Mouse (Mus musculus) T-helper 1 cell (primary cell): ENCODE measurements around the gene Hdgfl3.

Experiments
- in situ Hi-C: fragments of 300-600 bp; cut with MboI, MseI; formaldehyde crosslinking; loops from one replicate; pipeline ENCODE4 v1.15.1; 2025; ENCODE audit warnings: high pct_unique_total_duplicates

Hdgfl3 gene

DNA sequence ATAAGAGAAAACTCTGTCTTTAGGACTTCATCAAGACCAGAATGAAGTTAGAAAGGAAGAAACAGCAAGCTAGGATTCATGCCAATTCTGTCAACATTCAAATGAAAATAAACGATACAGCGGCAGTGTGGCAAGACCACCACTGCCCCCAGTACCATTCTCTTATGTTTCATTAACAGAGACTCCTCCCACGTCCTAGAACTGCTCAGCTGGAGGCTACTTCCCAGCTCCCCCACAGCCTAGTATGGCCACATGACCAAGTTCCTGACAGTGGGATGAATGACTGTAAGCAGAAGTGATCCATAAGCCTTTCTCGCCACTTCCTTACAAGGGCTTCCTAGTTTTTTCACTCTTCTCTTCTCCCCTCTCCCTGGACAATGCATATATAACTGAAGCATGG is 30.2 kb downstream of the Hdgfl3 start:
- in situ Hi-C loops, result no loop called here

DNA sequence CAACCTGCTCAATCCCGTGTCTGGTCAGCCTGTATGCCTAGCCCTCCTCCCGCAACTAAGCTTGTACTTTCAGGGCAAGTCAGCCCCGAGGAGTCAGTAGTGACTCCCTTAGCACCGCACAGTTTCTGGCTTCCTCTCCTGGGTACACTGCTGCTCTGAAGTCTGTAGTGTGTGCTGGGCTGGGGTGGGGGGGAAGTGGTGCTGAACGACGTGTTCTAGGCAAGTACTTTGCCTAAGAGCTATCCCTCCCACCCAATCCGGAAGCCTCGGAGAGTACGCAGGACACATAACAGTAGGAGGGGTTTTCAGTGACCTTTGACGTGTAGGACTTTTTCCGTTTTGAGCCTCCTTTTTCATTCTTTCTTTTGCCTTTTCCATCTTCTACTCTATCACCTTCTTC is 34.9 kb downstream of the Hdgfl3 start:
- in situ Hi-C loops, result no loop called here

DNA sequence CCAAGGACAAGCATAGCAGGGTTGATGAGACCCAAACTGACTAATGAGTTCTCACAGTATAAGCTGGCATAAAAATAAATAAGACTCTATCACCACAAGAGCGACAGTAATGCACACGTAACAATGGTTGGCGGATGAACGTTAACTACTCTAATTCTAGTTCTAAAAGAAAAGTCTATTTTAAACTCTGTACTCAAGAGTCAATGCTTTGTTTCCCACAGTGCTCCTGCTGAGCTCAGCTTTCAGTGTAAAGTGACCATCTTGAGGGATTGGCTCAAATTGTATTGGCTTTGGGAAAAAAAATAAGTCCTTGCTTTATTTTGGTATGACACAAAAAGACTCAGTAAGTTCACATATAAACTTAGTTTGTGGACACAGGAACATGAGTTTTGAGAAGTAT is 49.1 kb downstream of the Hdgfl3 start:
- in situ Hi-C loops, result no loop called here

DNA sequence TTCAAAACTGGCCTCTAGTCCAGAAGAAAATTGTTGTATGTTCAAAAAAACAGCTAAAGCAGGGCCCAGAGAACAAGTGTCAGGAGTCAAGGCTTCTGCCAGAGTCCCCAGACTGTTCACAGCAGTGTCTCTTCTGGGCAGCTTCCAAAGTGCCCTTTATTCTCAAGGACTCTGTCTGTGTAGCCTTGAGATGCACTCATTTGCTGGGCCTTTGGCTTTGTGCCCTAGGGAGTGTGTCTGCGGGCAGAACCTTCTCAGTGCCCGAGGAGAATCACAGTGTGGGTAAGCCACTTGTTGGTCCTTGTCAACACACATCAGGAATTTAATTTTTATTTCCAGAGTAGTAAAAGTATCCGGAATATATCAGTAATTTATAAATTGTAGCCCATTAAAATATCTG is 52.7 kb downstream of the Hdgfl3 start:
- in situ Hi-C loops, result no loop called here

DNA sequence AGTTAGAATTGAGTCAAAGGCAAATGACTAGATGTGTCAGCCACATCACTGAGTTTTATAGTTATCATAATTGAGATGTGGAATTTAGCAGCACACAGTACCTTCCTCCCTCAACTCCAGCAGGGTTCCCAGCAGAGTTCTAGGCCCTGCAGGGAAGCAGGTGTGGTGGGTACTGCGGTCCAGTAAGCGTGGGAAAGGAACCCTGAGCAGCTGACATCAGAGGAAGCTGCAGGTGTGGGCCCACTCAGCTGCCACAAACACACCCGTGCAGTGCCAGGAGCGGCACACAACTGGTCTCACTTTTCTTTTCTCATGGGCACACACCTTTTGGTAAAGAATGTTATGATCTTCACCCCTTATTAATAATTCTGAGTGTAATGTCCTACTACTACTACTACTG is 53.5 kb downstream of the Hdgfl3 start:
- in situ Hi-C loops, result no loop called here

DNA sequence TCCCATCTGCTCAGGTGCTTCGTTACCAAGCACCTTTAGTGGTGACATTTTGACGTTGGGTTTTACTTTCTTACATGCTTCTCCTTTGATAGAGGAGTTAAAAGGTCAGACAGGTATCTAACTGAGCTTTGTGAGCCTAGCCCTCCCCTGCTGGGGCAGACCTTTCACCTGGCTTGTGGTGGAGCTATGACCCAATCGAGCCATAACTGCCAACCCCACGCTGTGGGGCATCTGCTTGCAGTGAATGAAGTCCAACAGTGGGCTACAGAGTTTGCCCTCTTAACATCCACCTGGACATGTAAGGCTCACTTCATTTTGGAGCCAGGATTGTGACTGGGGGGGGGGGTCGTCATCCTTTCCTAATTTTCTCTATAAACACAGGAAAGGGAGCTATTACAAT is 54.0 kb downstream of the Hdgfl3 start:
- in situ Hi-C loops, result no loop called here

DNA sequence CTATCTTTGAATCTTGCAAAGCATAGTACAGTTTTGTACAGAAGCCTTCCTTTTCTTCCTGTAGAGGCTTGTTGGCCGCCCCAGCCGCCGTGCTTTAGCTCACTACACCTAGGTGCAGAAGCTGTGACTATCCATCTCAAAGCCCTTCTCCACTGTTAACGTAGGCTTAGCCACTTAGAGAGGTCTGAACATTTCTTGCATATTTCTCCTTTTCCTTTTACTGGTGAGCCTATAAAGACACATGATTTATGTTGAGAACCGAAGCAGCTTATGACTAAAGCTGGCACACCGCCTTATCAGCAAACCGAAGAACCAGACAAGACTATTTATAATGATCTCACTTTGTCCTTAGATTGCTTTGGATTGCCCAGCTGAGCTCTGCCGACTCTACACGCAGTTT is 58.9 kb downstream of the Hdgfl3 start:
- in situ Hi-C loops, result no loop called here

DNA sequence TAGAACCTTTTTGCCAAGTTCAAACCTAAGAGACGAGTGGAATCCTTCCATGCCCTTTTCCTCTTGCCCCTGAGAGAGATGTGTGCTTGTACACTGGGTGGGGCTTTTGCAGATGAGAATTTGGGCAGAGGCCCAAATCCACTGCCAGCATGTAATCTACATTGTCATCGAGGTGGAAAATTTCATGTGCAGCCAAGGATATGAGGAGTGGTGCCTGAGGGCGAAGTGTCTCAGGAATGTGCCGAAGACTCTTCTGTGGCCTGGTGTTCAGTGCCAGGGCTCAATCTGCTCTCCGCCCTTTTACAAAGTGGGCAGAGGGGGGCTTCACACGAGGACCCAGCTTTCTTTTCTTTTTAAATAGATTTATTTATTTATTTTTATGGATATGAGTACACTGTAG is 59.6 kb downstream of the Hdgfl3 start:
- in situ Hi-C loops, result no loop called here

DNA sequence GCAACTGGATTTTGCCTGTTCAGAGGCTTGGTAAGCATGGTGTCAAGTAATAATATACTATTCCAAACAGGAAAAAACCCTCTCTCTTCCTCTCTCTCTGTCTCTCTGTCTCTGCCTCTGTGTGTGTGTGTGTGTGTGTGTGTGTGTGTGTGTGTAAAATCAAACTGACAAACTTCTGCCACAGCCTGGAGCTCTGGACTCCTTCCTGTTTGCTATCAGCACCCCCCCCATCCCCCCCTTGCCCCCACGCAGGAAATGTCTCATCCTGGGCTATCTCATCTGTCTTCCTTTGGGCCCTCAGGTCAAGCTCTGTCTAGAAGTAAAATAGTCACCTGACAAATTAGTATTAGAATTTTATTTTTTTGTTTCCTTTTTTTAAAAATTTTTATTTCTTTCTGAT is 60.5 kb downstream of the Hdgfl3 start:
- in situ Hi-C loops, result no loop called here

DNA sequence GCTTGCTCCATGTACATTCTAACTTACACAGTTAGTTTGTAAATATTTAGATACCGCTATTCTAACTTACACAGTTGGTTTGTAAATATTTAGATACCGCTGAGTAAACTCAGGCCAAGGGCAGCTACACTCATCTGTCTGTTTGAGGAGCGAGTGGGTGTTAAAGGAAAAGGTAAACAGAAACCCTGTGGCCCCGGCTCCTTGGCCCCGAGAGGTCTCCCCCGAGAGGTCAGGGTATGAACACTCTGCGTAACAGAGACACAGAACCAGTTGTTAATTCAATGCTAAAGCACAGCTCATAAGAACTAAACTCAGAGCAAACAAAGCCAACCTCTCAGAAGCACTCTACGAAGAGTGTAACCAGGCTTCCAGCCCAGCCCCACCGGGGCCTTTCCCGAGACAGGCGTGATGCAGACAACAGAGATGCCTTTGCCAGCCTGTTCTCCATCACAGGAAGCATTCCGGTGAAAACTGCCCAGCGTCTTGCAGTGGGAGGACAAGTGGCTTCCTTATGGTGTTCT is 61.7 kb downstream of the Hdgfl3 start:
- in situ Hi-C loops, result no loop called here

DNA sequence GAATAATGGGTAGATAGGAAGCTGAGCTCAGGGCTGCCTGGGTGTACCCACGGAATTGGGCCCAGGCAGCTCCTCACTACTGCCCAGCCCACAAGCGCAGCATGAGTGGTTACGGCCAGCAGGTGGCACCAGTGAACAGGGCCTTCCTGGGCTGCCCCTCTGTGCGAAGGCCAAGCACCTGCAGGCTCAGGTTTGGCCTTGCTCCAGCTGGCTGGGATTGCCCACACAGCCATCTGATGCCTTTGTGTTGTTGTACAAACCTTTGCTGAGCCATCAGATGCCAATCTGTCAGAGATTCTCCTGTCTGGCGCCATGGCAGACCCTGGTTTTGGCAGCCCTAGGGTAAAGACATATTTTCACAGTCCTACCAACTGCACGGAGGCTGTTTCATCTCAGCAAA is 66.1 kb downstream of the Hdgfl3 start:
- in situ Hi-C loops, result no loop called here

DNA sequence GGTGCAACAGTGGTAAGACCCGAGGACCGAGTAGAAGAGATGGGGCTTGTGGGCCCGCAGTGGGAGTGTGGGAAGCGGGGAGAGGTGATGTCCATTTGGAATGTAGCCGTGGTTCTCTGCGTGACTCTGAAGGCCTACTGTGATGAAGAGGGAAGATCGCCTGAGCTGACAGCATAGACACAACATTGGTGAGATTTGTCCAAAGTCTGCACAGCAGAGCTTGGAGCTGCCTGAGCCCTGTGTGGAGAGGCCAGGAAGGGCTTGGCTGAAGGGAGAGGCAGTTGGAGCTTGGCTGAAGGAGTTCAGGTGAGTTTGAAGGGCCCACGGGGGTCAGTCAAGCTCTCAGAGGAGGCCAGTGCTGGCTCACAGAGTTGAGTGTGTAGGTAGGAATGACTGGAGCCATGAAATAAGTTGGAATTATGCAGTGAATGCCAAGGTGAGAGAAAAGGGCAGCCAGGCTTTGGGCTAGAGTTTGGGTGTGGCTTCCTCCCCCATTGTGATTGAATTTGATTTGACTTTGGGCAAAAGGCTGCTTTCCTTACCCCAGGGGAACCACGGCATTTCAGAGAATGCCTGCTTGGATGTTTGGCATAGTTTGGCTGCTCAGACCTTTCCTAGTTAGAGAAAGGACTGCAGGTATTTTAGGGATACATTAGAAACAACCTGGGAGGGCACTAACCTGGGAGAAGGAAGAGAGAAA is 66.9 kb downstream of the Hdgfl3 start:
- in situ Hi-C loops, result no loop called here

DNA sequence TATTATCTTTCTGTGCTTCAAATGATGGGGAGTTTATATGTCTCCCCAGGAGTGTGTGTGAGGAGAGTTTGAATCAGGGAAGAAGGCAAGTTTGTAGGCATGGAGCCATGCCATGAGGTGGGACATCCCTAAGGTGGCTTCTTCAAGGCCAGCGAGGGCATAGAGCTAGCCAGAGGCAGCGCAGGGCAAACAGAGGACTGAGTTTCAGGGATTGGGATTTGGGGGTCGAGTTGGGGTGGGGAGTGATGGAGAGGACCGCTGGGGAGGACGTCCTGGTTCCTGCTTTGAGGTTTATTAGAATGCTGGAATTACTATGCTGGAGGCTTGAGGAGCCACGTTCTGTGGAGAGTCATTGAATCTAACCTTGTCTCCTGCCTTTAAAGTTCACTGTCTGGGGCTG is 68.3 kb downstream of the Hdgfl3 start:
- in situ Hi-C loops, result no loop called here

DNA sequence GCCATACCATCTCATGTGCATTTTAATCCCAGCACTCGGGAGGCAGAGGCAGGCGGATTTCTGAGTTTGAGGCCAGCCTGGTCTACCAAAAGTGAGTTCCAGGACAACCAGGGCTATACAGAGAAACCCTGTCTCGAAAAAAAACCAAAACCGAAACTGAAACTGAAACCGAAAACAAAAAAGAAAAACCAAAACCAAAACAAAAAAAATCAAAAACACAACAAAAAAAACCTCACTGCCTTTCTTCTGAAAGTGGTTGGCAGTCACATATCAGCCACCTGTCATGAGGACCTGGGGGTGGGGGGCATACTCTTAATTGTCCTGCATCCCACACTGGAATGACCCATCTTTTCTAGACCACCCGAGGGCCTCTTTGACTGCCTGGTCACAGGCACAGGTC is 69.7 kb downstream of the Hdgfl3 start:
- in situ Hi-C loops, result no loop called here

DNA sequence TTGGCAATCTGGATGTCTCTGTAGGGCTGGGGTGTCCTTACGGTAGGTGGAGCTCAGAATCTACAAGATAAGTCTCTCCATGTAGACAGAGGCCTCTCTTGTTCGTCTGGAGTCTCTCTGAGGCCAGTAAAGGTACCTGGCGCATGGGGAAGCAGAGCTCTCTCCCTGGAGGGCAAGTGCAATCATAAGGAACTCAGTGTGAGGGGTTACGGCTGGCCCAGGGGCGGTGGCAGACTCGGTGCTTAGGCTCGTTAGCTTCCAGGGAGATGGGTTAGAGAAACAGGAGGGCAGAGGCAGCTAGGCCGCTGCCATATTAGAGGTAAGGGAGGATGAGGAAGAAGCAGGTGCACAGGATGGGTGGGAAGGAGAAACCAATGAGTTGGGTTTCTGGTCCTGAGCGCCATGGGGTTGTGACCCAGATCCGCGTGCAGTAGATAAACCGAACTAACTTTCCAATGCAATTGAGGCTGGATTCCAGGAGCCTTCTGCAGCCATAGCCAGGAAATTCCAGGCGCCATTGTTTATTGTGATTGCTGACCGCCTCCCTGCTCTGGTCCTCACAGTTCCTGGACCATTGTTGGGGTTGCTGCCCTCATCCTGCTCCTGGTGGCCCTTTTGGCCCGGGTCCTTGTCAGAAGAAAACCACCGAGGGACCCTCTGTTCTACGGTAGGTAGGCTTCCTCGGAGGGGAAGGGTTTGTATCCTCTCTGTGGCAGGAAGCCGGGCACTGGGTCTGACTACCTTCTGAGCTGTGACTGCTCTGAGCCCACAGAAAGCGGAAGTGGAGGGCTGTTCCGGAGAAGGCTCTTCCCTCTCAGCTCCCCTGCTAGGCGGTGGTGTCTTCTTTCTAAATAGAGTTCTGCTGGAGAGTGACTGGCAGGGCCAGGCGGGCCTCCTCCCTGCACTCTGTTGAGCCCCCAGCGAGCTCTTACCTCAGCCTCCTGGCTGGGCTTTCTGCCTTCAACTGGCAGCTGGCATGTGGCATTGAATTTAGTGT is 71.4 kb downstream of the Hdgfl3 start:
- in situ Hi-C loops, result no loop called here

DNA sequence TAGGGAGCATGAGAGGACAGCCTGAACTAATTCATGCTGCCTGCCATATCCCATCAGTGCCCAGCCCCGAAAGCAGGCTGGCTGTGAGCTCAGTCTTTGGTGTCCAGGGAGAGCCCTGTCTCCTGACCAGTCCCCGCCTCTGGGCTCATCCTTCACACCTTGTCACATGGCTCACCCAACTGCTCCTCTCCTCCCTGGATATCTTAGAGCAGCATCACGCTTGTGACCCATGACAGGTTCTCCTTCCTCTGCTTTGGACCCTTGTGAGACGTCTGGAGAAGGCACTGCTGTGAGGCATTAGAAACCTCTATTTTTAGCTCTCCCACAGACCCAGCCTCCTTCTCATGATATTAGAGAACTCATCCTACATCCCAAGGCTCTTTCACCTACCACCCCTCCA is 72.4 kb downstream of the Hdgfl3 start:
- in situ Hi-C loops, result no loop called here

DNA sequence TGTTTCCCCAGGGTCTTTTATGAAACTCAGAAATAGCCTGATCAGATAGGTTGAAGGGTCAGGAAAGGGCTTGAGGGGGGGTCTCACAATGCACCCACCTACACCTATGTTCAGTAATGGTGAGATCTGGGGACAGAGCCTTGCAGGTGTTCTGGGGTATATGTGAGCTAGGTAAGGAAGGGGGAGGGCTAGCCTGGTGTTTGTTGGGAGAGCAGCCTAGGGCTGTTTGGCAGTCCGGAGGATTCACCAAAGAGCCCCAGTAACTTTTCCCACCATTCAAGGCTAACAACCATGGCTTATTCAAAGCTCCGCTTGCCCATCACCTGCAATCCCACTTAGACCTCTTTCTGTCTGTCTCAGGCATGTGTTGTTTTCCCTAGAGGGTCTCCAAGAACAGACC is 72.8 kb downstream of the Hdgfl3 start:
- in situ Hi-C loops, result no loop called here

DNA sequence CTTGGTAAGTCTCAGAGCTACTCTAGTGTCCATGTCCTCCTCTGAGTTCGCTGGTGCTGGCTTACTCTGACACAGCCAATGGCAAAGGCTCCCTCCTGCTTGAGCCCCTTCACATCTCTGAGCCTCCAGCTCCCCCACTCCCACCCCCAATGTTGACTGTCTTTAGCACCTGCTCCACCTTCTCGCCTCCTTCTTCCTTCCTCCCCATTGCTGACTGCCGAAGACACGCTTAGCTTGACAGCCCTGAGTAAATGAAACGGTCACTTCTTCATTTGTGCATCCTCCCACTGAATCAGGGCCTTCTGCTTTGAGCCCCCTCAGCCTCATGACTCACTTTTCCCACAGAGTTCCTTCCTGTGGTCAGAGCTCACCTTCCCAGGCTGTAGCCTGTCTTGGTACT is 73.3 kb downstream of the Hdgfl3 start:
- in situ Hi-C loops, result no loop called here

DNA sequence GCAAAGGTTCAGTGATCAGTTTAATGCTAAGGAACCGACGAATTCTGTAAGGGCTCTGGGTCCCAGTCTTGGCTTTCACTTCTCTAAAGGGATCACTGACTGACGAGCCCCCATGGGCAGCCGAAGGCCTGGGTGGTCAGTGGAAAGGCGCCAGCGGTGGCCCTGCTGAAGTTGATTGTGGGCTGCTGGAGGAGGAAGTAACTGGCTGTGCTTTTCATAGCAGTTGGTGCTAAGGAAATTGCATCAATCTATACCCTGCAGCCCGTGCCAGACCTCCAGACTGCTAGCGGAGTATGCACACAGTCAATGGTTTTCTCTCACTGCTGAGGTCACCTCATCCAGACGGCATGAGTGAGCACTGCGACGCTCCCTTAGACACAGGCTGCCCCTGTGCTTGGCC is 74.2 kb downstream of the Hdgfl3 start:
- in situ Hi-C loops, result no loop called here

DNA sequence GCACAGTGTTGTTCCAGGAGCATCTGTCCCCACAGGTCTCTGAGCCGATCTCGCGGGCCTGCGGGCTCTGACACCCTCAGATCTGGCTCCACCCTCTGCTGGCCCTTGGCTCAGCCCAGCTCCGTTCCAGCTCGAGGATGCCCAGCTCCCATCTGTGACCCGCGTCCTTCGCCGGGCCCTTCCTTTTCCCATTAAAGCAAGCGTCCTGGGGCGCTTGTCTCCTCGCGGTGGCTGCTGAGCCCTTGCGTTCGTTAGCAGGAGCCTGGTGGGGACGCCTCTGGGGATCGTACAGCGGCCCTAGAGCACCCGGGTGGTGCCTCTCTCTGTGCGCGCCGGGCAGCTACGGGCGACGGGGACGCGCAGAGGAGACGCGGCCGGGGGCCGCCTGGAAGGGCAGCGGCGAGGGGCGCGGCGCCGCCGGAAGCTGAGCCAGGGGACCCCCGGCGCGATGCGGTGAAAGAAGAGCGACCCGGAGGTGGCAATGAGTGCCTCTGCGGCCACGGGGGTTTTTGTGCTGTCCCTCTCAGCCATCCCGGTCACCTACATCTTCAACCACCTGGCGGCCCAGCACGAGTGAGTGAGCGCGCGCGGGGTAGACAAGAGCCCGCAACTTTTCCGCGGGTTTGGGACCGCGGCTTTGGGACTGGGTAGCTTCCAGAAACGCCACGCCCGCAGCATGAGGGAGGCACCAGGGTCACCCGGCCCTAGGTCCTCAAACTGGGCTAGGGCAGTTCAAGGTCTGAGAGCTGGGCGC is 75.1 kb downstream of the Hdgfl3 start, which contains the start of gene Tm6sf1:
Gene Tm6sf1 (plus strand): TSS at position 34 of the 754 bp plus-strand sequence.
- in situ Hi-C loops, result no loop called here

DNA sequence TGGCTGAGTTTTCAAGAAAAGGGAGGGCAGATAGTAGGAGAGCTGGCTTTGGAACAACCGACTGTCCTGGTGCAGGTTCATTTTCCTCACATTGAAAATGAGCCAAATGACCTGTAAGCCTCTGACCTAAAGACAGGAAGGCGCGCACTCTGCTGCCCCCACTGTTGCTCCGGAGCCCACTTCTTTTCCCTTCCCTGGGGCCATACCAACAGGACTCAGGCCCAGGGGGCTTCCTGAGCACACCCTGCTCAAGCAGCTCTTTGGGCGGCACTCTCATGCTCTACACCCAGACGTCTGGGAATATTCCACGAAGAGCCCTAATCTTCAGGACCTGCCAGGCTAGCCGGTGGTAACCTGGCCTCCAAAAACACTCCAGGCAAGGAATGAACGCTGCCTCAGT is 76.0 kb downstream of the Hdgfl3 start:
- in situ Hi-C loops, result no loop called here

DNA sequence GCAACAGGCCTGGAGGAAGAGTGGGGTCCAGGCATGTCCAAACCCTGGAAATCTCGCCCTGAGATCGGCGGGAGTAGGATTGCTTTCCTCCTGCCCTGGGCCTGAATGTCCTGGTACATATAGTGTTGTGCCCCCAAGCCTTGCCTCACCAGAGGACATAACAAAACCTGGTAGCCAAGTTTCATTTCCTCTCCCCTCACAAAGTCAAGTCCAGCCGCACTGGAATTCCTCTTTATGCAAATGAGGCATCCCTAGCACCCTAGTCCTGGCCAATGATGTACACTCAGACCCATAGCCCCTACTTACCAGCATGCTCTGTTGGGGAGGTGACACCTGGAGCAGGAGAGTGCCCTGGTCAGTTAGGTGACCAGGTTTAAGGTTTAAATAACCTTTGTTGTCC is 78.1 kb downstream of the Hdgfl3 start:
- in situ Hi-C loops, result no loop called here
